Mouse (Mus musculus) erythroblast, embryonic 14.5 days (primary cell): ENCODE measurements at regions not wholly inside any gene's neighbourhood (a gene's known extent, or its start where the extent isn't known, plus 50 kb on each side); places are given as distances from the start of the nearest gene placed in this dataset.

Experiments
- GATA1 ChIP-seq: IDR thresholded peaks from 2 replicates; pipeline ENCODE4 v1.6.1; 2012; ENCODE audit warnings: low read length, inconsistent platforms, mixed read lengths
- TAL1 ChIP-seq: IDR thresholded peaks from 3 replicates; pipeline ENCODE4 v1.6.1; 2012; ENCODE audit warnings: low read length, inconsistent platforms, mixed read lengths

DNA sequence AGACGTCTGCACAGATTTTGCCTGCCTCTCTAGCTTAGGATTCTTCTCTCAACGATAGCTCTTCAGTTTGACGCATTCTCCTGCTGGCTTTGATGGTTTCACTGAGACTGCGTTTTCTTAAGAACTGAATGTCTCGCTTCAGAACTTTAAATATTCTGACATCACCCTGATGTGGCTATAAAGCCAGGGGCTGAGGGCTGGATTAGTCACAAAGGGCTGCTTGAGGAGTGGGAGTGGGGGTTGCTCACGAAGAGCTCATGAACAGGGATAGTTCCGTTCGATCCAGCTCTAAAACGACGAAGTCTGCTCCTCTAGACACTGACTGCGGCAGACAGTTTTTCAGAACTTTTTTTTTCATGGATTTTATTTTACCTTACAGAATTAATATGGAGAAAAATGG lies 240.7 kb upstream of the Nr5a2 start:
- TF ChIP-seq TAL1, result no peak
- TF ChIP-seq GATA1, result no peak
